Mouse (Mus musculus) cerebellum, adult 2 months (tissue): ENCODE measurements around the gene Lrrc3c.
A peak's percentile ranks its signal among the peaks of the same experiment; 100 is the strongest.

Source experiments
- CTCF ChIP-seq: fragments of 200-500 bp; IDR thresholded peaks from 2 replicates; pipeline ENCODE4 v1.5.1; 2011; ENCODE audit warnings: low read depth, mild to moderate bottlenecking, control low read depth, low read length, moderate library complexity, borderline replicate concordance; ENCODE audit not compliant: insufficient read depth
- POLR2A ChIP-seq: fragments of 200-500 bp; IDR thresholded peaks from 2 replicates; pipeline ENCODE4 v1.6.1; 2011; ENCODE audit warnings: low read length, control low read depth, borderline replicate concordance; ENCODE audit not compliant: insufficient read depth

GRCm38 (mm10) chr11:98606763-98607162 lies 8.7 kb downstream of the Lrrc3c start:
- peak; percentile 41; the same call in 1 of the 2 replicates for TF ChIP-seq CTCF
- TF ChIP-seq POLR2A = no peak
